Mouse (Mus musculus): ENCODE data around the gene Sugp1.
"Not testable (repeated sequence)": the region's sequence is repeated elsewhere in the genome, so short reads cannot be mapped to it uniquely, and the experiment has no call there.

Sugp1 gene

DNA sequence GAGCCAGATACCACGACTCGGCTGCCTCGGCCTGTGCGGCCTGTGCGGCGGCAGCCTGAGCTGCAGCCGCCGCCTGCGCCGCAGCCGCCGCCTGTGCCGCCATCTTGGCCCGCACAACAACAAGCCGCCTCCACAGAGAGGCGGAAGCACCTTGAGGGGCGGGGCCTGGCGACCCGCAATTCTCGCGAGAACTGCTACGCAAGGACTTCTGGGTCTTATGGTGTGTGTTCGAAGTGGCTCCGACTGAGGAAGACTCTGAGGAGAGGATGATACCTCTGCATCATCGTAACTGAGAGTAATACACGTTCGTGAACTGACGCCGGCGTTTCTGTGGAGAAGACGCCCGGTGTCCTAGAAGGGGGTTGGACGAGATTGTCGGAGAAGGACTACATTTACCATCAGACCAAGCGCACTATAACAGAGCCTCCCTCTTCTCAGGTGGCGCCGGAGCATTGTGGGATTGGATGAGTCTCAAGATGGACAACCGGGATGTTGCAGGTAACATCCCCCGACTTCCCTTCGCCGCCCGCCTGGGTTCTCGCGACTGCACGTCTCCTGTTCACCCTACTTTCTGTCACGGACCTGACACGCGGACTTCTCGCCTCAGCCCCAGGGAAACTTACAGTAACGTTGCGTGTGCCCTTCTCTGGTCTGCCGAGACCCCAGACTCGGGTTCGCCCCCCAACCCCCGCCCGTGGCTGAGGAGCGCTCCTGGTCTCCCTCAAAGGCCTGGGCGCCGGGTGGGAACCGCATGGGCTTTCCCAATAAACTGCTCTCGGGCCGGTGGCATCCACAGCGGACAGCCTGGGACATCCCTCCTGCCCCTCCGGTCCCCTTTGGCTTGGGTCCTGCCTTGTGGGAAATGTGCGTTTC is at the start of gene Sugp1, which contains the start of gene Mau2:
TSS of gene Sugp1 (plus strand) at position 231 of the 873 bp plus-strand sequence.
TSS of gene Mau2 (minus strand) at position 152 of the 873 bp plus-strand sequence.
- peak; percentile 98 for DNase-seq (ENCODE audit: low read depth, low spot score)

DNA sequence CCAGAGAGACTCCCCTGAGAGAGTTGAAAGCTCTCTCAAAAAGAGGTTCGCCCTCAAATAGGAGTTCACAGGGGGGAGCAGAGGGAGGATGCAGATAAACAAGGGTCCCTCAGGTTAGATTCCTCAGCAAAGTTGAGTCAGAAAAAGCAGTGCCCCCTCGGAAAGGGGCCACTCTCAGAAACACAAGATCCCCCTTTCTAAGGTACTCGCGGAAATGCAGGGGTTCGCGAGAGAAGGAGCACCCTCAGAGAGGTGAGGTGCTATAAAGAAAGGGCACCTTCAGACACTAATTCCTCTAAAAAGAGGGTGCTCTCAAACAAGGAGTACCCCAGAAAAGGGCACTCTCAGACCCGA is 47.2 kb upstream of the Sugp1 start:
- no peak for DNase-seq (ENCODE audit: low read depth, low spot score)

DNA sequence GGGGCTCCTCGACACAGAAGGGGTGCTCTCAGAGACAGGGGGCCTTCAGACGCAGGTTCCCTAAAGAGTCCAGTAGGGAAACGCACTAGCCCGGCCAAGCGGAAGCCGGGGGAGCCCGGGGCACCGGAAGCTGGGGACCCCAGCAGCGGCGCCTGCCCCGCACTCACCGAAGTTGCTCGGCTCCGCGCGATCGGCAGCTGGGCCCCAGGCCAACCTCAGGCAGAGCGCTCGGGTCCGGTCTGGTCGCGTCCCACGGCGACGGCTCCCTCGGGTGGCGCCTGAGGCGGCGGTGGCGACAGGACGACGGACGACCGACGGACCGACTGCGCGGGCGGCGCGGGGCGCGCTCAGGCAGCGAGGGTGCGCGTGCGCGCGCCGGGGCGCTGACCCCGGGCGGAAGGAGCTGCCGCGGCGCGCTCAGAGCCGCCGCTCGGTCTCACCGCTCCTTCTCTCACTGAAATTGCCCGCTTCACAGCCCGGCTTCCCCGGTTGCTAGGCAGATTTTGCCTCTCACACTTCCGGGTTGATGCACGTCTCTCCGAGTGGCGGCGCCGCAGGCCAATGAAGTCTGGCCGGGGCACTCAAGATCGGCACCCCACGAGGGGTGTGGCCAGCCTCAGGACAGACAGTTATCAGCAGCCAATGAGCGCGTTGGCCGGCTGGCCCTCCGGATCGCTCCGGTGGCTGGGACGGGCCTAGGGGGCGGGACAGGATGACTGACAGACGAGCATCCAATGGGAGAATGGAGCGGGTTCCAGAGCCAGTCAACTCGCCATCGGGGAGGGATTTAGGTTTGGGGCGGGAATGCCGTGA is 46.6 kb upstream of the Sugp1 start, which contains the start of gene Gatad2a:
TSS of gene Gatad2a (minus strand) at position 609 of the 813 bp plus-strand sequence.
- DNase-seq (ENCODE audit: low read depth, low spot score): peak; percentile 100

DNA sequence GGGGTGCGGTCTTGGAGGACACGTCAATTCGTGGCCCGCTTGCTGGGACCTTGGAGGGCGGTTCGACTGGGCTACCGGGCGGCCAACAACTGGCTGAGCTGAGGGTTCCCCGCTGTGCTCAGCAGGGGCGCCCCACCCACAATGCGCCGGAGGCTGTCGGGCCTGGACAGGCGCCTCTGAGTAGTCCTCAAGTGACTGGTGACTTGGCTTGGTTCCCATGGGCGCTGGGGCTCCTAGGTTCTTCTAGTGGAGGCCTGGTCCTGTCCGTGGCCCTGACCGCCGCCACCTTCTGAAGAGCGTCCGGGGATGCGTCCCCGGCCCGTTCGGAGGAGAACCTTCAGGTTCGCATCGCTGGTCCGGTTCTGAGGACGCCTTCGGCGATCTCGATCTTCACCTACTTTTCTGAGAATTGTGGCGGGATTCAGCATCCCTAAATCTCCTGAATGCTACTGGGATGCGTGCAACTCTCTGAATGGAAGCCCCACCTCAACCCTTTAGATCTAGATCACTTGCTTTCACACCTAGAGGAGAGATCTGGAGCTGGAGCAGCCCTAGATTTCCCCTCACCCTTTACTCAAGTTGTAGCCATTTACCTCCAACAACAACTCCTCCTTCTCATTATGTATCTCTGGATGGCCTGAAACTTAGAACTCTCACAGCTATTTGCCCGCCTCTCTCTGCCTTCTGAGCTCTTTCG is 45.9 kb upstream of the Sugp1 start:
- no peak for DNase-seq (ENCODE audit: low read depth, low spot score)

DNA sequence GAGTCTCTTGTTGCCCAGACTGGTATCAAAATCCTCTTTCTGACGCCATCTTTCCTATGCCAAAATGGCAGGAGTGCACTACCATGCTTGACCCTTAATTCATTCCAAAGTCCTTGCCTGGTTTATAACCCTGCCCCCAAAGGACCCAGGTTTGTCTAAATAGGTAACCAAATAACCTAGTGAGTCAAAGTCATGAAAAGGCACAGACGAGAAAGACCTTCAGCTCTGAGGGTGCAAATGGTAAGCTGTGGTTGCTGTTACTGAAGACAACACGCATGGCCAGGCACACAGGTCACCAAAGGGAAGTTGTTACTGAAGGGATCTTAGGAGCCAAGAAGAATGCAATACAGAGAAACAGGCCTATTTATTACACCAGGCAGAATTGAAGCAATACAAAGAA is 43.9 kb upstream of the Sugp1 start:
- DNase-seq (ENCODE audit: low read depth, low spot score): no peak

DNA sequence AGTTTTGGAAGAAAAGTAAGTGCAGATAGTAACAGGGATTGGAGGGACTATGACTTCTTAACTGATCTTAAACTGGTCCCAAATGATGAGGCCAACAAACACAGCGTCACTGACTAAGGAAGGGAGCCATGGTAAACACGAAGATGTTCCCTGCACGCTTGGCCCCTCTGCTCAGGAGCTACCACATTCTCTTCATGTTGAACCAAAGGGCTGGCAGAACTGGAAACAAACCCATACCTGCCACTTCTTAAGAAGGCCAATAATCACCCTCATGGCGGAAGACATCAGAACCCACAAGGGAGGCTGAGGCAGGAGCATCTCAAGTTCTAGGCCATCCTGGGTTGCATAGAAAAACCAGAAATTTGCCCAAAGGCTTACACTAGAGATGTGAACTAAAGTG is 43.4 kb upstream of the Sugp1 start:
- DNase-seq (ENCODE audit: low read depth, low spot score): no peak

DNA sequence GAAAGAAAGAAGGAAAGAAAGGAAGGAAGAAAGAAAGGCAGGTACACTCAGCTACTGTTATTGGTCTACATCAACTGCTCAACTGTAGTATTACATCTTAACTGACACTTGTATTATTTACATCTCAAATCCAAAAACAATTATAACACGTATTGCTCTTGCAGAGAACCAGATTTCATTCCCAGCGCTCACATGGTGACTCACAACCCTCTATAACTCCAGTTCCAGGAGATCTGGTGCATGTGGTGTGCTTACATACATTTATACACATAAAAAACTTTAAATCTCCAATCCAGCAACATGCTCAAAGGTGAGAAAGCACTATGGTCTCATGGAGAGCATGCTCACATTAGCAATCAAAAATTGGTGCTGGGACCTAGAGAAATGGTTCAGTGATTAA is 42.4 kb upstream of the Sugp1 start:
- no peak for DNase-seq (ENCODE audit: low read depth, low spot score)

DNA sequence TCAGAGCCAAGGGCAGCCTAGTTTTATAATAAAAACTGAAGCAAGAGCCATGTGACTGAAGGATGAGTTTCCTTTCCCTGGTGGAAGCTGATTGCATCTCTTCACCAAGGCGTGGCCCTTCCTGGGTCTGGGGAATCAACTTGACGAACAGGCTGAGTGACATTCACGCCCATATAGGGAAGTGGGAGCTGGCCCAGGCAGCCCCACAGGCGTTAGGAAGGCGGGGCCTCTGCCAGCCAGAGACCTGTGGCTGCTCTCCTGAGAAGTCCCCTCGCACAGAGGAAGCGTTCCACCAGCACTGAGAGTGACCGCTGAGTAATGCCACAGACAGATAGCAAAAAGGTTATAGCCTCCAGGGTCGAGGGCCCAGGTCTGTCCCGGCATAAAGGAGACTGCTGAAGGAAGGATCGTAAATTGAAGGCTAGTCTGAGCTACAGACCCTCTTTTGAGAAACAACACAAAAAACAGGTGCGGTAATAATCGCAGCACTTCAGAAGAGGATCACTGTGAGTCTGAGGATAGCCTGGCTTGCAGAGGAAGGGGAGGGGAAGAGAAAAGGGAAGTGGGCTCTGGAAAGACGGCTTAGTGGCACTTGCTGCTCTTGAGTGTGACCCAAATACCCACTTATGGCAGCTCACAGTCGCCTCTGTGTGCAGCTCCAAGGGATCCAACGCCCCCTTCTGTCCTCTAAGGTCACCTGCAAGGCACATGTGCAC is 41.3 kb upstream of the Sugp1 start:
- DNase-seq (ENCODE audit: low read depth, low spot score): peak; percentile 77

DNA sequence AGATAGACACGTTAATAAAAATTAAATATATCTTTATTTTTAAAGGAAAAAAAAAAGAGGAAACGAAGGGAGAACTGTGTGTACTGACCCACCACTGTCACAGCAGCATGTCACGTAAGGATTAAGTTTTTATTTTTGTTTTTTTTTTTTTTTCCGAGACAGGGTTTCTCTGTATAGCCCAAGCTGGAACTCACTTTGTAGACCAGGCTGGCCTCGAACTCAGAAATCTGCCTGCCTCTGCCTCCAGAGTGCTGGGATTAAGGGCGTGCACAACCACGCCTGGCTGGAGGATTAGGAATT is 40.8 kb upstream of the Sugp1 start:
- DNase-seq (ENCODE audit: low read depth, low spot score): not testable (repeated sequence)

DNA sequence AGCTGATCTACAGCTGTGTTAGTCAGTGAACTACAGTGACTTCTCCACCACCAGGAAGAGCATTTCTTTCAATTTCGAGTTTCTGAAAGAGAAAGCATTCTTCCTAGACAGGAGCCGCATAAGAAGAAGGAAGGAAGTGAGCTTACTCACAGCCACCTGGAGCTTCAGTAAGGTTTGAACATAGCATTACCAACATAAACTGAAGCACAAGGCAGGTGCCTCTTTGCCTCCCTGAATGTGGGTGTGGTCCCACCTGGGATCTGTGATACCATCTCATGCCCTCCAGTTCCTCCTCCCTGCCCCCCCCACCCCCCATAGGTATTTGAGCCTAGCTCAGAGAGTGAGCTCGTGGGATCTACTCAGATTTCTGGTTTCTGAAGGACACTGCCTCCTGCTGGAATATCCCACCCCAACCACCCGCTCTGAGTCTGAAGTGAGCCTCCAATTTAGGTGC is 39.4 kb upstream of the Sugp1 start:
- no peak for DNase-seq (ENCODE audit: low read depth, low spot score)

DNA sequence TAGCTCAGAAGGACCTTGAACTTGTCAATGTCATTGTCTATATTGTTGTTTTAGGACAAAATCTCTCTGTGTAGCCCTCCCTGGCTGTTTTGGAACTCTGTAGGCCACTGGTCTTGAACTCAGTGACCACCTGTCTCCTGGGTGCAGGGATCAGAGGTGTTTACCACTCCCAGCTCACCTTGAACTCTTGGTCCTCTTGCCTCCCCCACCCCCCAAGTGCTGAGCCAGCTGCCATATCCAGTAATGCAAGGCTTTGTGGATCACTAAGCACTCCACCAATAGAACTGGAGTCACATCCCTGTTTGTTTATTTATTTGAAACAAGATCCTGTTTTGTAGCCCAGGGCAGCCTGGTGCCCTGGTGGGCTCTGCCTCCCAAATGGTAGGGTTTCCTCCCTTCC is 38.3 kb upstream of the Sugp1 start:
- no peak for DNase-seq (ENCODE audit: low read depth, low spot score)

DNA sequence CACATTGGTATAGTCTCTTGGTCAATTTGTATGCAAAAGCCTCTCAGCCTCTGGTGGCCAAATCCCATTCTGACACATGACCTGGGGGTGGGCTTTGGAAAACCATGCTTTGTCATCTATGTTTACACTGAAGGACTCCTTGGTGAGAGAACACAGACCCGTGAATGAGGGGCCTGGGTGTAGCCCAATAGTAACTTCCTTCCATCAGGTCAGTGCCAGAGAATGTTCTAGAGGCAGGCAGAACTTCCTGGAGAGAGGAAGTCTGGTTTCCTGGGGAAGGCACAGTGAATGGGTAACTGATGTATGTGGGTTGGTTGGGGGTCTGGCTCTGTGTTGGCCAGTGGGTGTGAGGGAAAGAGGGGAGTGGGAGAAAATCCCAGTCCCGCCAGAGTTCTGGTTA is 37.4 kb upstream of the Sugp1 start:
- no peak for DNase-seq (ENCODE audit: low read depth, low spot score)

DNA sequence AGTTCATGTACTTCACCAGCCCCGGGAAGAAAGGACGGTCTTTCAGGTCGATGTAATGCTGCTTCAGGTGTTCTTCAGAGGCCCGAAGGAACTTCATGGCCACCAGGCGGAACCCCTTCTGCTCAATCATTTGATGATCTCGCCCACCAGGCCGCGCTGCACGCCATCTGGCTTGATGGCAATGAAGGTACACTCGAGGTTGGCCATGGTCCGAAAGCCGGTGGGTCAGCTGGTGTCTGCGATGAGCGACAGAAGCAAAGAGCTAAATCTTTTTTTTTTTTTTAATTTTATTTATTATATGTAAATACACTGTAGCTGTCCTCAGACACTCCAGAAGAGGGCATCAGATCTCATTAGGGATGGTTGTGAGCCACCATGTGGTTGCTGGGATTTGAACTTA is 31.8 kb upstream of the Sugp1 start:
- not testable (repeated sequence) for DNase-seq (ENCODE audit: low read depth, low spot score)

DNA sequence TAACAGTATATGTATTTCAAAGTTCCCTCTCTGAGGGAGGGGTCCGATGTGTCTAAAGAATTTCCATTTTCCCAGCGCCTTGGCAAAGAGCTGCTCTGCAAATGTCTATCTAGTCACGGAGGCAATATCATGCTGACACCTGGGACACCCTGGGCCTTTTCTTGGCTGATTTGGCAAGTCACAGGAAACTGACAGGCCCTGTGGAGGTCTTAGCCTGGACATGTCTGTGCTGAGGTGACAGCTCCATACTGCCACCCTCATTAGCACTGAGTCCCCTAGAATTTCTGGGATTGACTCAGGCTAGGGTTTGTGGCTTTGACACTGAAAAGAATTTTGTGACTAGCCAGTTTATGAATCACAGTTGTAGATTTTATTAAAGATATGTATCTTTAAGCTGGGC is 30.3 kb upstream of the Sugp1 start:
- DNase-seq (ENCODE audit: low read depth, low spot score): no peak

DNA sequence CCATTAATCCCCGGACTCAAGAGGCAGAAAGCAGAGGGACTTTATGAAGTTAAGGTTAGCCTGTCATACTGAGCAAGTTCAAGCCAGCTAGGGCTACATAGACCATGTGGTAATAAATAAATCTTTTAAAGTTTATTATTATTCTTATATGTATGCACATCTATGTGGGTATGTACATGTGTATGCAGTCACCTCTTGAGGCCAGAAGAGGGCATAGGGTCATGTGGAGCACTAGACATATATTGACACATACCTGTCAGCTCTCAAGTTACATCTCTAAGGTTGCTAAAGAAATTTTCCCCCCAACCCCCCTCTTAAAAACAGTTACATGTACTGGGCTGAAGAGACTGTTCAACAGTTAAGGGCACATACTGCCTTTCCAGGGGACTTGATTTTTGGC is 29.9 kb upstream of the Sugp1 start:
- DNase-seq (ENCODE audit: low read depth, low spot score): no peak

DNA sequence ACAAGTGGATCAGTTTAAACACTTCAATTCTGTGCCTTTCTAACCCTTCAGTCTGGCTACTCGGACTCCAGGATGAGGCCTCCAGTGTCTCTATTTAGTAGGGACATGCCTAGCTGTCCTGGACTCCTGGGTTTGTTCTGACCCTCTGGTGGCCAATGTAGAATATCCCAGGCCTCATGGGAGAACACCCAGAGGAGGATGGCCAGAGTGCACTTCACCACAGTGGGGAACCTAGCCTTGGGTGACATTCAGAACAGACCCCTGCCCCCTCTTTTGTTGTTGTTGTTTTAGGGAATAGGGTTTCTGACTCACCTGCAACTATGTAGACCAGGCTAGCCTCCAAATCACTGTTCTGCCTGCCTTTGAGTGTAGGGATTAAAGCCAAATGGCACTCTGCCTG is 27.6 kb upstream of the Sugp1 start:
- no peak for DNase-seq (ENCODE audit: low read depth, low spot score)

DNA sequence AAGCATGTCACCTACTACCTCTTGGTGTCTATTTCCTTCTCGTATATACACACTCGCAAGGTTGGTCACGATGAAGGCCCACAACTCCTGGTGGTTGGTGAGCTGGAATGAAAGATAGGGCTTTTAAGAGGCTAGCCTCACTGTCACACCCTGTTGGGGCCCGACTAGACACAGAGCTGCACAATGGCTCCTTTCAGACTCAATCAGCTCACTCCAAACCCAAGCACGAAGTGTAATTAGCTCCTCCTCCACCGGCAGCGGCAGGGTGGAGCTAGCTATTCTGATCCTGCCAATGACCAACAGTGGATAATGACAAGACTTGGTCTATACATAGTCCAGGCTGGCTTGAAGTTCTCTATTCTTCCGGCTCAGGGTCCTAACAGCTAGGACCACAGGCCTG is 19.0 kb upstream of the Sugp1 start:
- DNase-seq (ENCODE audit: low read depth, low spot score): peak; percentile 70

DNA sequence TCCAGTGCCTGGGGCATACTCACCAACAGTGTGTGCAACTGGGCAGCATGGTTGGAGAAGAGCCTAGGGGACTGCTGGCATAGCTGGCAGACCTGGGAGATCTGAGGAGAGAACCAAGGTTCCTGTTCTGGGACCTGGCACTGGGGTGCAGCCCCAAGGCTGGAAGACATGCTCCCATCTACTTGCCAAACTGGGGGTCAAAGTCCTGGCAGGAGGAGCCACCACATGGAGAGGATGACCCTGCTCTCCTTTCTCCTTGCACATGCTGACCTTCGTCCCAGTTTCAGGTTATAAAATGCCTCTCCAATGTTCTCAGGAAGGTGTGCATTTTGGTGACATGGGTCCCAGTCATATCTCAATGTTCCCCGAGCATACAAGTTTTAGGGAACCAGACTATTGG is 16.5 kb upstream of the Sugp1 start:
- no peak for DNase-seq (ENCODE audit: low read depth, low spot score)

DNA sequence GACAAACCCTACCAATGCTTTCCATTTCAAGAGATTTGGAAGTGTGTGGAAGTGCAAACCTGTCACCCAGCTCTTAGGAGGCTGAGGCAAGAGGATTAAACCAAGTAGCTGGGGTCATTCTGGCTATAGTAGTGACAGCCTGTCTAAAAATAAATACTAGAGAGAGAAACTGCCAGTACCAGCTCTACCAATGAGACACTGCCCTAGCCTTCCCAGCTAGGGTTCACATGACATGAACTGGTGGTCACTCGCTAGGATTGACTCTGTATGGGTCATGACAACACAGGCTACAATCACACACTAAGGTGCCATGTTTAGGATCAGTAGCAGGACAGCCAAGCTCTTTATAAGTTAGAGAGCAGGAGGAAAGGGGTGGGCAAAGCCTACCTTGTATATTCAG is 12.4 kb upstream of the Sugp1 start:
- DNase-seq (ENCODE audit: low read depth, low spot score): no peak

DNA sequence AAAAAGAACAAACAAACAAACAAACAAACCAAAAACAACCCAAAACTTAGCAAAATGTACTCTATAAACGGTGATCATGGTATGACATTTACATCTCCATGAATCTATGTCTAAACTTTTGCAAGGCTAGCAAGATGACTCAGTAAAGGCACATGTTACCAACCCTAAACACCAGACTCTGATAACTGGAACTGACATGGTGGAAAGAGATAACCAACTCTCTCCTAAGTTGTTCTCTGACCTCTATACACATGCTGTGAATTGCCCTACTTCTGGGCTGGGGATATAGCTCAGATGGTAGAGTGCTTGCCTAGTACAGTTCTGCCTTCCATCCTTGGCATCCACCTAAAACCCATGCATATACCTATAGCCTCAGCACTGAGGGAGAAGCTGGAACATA is 4.6 kb upstream of the Sugp1 start:
- no peak for DNase-seq (ENCODE audit: low read depth, low spot score)

DNA sequence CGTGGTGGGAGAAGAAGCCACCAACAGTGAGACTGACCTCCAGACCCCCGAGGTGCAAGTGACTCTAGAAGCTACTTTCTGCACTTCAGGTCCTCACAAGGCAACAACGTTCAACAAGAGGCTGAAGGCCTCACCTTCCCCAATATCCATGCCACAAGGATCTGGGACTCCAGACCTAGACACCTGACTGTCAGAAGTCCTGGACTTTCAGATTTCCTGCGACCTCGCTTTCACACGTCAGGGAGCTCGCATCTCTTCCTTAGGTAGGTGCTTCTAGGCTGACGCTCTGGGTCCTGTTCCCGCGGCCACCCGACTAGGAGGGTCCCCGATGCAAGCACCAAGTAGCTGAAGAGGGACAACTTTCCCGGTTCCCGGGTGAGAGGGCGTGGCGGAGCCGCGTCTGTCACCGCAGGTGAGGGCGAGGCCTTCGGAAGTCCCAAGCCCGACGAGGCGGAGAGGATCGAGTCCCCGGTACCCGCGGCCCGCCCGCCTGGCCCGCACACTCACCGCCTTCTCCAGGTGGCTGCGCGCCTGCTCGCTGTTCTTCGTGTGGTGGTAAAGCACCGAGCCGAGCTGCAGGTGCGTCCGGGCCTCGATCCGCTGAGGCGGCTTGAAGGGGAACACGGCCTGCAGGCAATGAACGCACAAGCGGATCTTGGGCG is 597 bp upstream of the Sugp1 start:
- DNase-seq (ENCODE audit: low read depth, low spot score): no peak
